17 mouse cellular contexts compared by ENCODE assay signal in the genomic region with DNA sequence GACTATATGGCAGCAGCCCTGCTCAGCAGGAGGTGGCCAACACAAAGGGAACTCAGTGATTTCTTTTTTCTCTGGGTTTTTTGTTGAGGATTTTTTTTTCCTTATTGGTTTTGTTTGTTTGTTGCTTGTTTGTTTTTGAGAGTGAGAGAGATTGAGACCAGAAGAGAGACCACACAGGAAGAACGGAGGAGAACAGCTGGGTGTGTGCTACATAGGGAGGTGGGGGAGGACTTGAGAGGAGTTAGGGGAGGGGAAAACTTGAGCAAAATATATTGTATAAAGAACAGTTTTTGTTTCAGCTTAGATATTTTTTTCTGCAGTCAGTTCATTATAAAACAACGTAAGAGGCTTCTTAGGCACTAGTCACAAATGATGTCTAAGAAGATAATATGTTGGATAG.
"Had no signal": no experiment of that assay in that cellular context is flagged by ENCODE, and none has a peak within 500 bp of the region (broad histone marks: within the 10 kb centered on the region; RNA-seq: fewer than 3 reads in every experiment).

No protein-coding gene starts in this region.

- H3K4me3 ChIP-seq: liver, embryonic 13.5 days; liver, embryonic 15.5 days; megakaryocyte, embryonic 14.5 days; midbrain, embryonic 13.5 days; midbrain, embryonic 15.5 days; neural tube, embryonic 12.5 days; stomach, embryonic 15.5 days had no signal

- H3K27me3 ChIP-seq: liver, embryonic 13.5 days; liver, embryonic 15.5 days; midbrain, embryonic 13.5 days; midbrain, embryonic 15.5 days; neural tube, embryonic 12.5 days; stomach, embryonic 15.5 days had no signal

- H3K36me3 ChIP-seq: liver, embryonic 13.5 days; liver, embryonic 15.5 days; midbrain, embryonic 13.5 days; midbrain, embryonic 15.5 days; neural tube, embryonic 12.5 days; stomach, embryonic 15.5 days had no signal

- H3K9ac ChIP-seq: liver, embryonic 13.5 days; liver, embryonic 15.5 days; liver, postnatal 0 days; midbrain, embryonic 13.5 days; midbrain, embryonic 15.5 days; neural tube, embryonic 12.5 days; stomach, embryonic 15.5 days had no signal

- ATAC-seq: liver, postnatal 0 days; midbrain, embryonic 13.5 days; midbrain, embryonic 15.5 days had no signal

- H3K4me1 ChIP-seq: liver, embryonic 13.5 days; liver, embryonic 15.5 days; midbrain, embryonic 13.5 days; midbrain, embryonic 15.5 days; neural tube, embryonic 12.5 days; stomach, embryonic 15.5 days had no signal

- H3K9me3 ChIP-seq: liver, embryonic 13.5 days; liver, embryonic 15.5 days; megakaryocyte, embryonic 14.5 days; midbrain, embryonic 13.5 days; midbrain, embryonic 15.5 days; neural tube, embryonic 12.5 days; stomach, embryonic 15.5 days had no signal

- DNase-seq: liver, embryonic 13.5 days; liver, postnatal 0 days; lung, postnatal 14 days; right cerebral cortex, postnatal 14 days; thymus, adult 2 months; thymus, postnatal 25 days; thymus, postnatal 4 days had no signal

- H3K4me2 ChIP-seq: liver, embryonic 11.5 days; liver, embryonic 13.5 days; liver, embryonic 15.5 days; midbrain, embryonic 11.5 days; midbrain, embryonic 13.5 days; midbrain, embryonic 15.5 days; neural tube, embryonic 12.5 days; stomach, embryonic 15.5 days had no signal

- H3K27ac ChIP-seq: liver, embryonic 13.5 days; liver, embryonic 15.5 days; macrophage; midbrain, embryonic 13.5 days; midbrain, embryonic 15.5 days; neural tube, embryonic 12.5 days; stomach, embryonic 15.5 days; stomach, postnatal 0 days had no signal
